Mouse (Mus musculus): ENCODE measurements around the gene Cdr2l. TPM values are rescaled to one million over a fixed set of nuclear protein-coding genes. Genes with fewer than 3 reads are reported as not detected.
"Not testable (repeated sequence)": the region's sequence is repeated elsewhere in the genome, so short reads cannot be mapped to it uniquely, and the experiment has no call there.

The Cdr2l gene
- total RNA-seq, 2 experiments from 2014 or later, result 4.4 to 4.5 TPM

DNA sequence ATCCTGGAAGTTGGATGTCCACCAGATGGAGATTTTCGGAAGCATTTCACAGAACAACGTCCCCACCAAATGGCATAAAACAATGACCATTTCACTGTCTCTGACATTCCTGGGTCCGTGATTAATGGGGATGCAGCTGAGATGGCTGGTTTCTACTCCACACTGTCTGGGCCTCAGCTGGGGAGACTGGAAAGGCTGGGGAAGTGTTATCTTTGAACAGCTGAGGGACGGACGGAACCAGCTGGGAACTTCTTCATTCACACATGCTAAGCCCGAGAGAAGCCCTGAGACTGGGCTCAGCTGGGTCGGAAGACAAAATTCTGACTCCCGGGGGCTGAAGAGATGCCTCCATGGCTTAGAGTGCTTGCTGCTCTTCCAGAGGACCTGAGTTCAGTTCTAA lies 10.4 kb upstream of the Cdr2l start:
- no peak for DNase-seq

DNA sequence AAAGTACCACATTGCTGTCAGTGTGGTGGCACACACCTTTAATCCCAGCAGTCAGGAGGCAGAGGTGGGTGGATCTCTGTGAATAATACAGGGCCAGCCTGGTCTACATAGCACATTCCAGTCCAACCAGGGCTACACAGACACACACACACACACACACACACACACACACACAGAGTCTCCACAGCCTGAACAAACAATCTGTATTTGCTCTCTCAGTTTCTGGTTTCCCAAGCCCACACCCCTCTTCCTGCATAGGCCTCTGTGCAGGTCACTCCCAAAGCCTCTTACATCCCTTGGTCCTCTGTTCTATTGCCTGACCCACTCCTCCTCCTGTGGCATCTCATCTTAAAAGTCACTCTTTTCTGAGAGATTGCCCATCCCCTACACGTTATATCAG lies 9.7 kb upstream of the Cdr2l start:
- no peak for DNase-seq

DNA sequence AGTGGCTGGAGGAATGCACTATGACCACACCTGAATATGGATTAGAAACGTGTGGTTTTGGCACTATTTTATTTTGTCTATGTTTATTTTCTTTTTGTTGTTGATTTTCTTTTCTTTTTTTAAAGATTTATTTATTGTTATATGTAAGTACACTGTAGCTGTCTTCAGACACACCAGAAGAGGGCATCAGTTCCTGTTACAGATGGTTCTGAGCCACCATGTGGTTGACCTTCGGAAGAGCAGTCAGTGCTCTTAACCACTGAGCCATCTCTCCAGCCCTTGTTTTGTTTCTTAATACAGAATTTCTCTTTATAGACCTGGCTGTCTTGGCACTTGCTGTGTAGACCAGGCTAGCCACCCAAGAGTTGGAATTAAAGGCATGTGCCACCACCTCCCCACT lies 9.0 kb upstream of the Cdr2l start:
- no peak for DNase-seq

DNA sequence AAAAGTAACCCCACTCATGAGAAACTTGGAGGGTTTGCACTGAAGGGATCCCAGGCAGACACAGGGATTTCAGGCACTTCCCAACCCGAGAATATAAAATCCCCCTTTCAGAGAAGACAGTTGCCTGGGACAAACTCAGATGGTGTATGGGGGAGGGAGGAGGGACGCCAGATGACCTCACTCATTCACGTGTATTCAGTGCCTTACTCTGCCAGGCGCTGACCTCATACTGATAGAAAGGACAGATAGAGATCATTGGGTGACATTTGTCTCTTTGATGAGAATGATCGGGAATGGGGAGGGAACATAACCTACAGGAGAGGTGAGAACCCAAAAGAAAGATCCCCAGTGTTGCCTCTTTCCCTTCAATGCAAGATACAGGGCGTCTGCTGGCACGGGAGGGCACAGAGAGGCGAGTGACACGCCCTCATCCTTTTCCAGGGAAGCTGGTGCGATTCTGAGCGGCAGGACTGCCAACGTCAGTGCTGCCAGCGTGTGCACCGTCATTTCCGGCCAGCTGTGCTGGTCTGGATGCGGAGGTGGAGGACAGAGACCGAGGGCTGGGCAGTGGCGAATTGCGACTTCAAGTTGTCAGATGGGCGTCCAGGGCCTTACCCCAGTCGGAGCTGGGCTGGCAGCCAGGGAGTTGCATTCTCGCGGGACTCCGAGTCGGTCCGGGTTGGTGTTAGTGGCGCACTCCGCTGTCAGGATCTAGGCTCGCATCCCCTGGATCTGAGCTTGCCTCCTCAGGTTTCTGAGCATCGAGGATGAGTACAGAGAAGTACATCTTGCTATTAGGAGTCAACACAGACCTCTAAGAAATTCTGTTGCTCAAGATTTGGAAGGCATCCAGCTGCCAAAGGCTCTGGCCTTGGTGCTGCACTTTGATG lies 7.7 kb upstream of the Cdr2l start:
- peak; percentile 75 to 83 for DNase-seq

DNA sequence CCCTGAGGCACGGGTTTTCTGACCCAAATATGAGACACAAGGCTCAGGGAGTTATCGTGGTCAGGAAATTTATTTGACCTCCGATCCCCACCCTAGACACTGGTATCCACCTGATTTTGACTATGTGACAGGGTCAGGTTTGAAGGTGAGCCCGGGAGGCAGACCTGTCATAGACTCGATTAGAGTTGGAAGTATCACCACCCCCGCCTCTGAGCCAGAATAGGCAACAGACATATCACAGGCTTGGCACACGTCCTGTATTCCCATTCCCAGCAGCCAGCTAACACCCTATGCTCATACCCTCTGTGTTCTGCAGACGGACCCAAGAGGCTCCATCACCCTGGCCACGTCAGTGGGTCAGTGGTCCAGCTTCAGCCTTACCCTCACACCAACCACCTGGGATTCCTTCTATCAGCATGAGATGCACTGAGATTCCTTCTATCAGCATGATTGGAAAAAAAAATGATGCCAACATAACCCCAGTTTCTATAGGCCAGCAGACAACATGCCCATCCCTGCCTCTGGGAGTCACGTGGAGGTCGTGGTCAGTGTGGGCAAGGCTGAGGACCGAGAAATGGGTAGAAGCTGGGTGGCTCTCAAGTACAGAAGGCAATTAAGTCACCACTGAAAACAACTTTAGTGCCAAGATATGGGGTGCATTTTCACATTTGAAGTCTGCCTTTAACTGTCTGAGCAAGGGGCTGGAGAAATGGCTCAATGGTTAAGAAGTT lies 6.9 kb upstream of the Cdr2l start:
- DNase-seq, result no peak

DNA sequence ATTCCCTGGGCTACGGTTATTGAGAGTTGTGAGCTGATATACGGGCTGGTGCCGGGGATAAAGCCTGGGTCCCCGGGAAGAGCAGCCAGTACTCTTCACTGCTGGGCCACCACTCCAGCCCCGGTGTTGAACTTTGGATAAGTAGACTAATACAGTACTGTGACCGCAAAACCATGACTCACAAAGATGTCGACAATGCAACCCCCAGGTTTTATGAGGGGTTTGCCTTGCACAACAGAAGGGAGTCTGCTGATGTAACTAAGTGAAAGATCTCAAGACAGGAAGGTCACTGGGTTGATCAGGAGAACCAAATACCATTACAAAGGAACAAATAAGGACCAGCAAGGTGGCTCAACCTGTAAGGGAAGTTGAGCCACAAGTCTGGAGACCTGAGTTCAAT lies 5.0 kb upstream of the Cdr2l start:
- no peak for DNase-seq

DNA sequence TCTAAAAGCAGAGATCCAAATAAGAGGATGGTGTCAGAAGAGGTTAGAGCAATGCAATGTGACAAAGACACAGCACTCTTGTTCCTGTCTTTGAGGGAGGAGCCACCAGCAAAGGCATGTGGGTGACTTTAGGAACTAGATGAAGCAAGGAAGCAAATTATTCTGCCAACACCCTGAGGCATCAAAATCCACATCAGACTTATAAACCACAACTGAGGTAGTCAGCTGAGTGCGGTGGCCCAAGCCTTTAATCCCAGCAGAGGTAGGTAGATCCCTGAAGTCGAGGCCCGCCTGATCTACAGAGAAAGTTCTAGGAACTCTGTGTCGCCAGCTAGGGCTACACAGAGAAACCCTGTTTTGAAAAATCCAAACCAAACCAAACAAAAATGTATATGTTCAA lies 4.5 kb upstream of the Cdr2l start:
- no peak for DNase-seq

DNA sequence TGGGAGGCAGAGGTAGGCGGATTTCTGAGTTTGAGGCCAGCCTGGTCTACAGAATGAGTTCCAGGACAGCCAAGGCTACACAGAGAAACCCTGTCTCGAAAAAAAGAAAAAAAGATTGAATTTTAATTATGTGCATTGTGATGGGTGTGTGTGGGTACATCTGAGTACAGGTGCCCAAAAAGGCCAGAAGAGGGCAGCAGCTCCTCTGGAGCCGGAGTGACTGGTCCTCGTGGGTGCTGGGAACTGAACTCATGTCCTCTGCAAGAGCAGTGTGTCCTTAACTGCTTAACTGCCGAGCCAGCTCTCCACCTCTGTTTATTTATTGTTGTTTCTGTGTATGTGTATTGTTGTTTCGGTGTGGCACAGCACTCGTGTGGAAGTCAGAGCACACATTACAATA lies 3.9 kb upstream of the Cdr2l start:
- DNase-seq, result no peak

DNA sequence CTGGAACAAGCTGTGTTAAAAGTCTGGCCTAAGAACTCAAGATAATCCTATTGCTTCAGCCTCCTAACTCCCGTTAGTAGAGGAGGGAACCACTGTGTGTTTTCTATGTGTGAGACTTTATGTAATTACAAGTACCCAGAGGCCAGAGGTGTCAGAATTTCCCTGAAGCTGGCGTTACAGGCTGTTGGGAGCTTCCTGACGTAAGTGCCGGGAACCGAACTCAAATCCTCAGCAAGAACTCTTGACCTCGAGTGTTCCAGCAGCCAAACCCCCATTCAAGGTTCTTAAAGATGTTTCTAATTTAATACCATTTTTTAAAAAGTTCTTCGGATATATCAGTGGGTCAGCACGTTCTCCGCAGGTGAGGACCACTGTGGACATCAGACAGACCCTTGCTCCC lies 440 bp upstream of the Cdr2l start:
- no peak for DNase-seq

DNA sequence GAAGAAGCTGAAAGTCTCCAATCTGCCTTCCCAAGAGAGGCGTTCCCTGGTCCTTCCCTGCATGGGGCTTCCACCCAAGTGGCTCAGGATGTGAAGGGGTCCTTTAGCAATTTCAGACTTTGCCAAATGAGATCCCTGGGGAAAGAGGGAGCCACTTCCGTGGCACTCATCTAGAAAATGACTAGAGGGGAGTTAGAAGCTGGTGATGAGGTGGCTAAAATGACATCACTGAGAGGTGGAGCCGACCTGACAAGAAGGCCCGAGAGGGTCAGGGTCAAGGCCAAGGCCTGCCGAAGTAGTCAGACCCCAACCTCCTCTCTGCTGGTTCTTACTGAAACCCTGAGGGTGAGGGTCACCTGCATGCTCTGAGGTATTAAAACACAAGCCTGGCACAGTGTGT lies 1.2 kb downstream of the Cdr2l start:
- peak in 1 of 2 experiments; percentile 28 for DNase-seq

DNA sequence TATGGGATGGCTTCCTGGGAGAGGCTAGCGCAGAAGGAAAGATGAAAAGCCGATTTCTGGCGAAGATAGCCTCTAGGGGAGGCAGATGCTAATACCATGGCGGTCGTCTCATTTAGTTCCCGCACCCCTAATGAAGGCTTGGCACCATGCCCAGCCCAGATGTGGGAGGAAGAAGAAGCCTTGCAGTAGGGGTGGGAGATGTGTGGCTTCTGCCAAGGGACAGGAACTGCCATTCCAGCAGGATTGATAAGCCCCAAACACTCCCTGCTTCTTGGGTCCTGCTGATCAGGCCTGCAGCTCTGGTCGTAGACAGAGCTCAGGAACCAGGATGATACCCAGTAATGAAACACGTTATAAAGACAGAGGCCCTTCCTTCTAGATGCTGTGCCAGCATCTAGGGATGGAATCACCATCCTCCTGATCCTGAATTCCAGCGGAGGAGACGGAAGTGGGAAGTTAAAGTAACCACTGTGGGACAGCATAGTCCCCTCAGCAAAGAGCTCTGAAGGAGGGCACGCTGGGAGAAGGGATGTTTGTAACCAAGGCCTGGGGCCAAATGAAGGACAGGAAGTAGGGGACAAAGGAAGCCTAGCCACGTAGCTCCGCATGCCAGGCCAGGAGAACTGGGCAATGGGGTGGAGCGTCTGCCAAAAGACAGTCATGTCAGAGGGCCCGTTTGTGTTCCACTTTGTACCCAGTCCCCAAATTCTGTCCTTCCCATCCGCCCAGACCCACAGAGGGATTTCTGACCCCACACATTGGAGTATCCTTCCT lies 2.2 kb downstream of the Cdr2l start:
- peak in 1 of 2 experiments; percentile 27 for DNase-seq

DNA sequence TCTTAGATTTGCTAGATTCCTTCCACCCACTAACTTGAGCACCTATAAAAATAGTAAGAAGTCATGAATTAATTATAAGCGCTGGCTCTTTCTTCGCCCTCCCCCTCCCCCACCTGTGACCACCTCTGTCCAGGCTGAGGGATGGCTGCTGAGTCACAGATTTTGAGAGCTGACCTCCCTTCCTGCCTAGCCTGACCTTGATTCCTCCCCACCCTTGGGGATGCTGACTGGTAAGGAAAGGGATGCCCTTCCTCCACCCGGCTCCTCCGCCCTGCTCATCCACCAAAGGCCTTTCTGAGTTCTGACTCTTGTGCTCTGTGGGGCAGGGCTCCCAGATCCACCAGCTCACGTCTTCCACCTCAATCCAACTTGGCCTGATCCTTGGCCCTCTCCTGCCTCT lies 2.9 kb downstream of the Cdr2l start:
- DNase-seq, result no peak

DNA sequence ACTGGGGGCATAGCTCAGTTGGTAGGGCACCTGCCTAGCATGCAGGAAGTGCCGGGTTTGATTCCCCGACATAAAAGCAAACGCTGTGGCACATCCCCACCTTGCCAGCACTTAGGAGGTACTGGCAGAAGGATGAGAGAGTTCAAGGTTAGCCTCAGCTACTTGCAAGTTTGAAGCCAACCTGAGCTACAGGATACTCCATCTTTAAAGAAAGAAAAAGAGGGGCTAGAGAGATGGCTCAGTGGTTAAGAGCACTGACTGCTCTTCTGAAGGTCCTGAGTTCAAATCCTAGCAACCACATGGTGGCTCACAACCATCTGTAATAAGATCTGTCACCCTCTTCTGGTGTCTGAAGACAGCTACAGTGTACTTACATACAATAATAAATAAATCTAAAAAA lies 5.1 kb downstream of the Cdr2l start:
- not testable (repeated sequence) for DNase-seq

DNA sequence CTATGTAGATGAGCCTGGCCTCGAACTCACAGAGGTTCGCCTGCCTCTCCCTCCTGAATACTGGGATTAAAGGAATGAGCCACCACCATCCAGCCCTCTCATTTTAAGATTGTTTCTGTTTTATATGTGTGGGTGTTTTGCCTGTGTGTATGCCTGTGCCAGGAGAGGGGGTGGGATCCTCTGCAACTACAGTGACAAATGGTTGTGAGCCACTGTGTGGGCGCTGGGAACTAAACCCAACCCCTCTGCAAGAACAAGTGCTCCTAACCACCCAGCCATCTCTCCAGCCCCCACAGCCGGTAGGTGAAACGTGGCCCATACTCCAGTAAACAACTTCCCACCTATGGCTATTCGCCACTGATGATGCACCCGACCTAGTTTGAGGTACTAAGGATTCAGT lies 9.6 kb downstream of the Cdr2l start:
- no peak for DNase-seq

DNA sequence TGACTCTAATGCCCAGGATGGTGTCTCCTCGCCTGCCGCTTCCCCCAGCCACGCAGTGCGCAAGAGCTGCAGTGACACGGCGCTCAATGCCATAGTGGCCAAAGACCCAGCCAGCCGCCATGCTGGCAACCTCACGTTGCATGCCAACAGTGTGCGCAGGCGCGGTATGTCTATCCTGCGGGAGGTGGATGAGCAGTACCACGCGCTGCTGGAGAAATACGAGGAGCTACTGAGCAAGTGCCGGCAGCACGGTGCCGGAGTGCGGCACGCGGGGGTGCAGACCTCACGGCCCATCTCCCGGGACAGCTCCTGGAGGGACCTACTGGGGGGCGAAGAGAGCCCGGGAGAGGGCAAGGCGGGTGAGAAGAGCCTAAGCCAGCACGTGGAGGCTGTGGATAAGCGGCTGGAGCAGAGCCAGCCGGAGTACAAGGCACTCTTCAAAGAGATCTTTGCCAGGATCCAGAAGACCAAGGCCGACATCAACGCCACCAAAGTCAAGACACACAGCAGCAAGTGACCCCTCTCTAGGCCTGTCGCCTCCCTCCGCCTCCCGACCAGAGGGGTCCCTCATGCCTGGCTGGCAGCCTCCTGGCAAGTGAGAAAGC lies 12.1 kb downstream of the Cdr2l start:
- DNase-seq, result no peak

DNA sequence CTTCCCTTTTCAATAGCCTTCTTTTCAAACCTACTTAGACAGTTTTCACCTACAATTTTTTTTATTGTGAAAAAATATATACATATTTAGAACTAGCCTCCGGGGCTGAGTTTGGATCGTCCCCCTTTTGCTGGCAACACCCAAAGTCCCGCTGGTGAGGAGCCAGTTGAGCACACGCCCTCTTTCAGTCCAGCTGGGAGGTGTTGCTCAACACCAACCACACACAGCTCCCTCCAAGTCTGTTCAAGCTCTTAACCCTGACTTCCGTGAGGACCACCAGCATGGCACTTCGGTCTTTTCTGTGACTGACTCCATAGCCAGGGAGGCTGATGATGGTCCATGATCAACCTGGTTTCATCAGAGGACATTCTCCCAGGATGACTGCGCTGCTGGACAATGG lies 16.4 kb downstream of the Cdr2l start:
- peak in 1 of 2 experiments; percentile 52 for DNase-seq

DNA sequence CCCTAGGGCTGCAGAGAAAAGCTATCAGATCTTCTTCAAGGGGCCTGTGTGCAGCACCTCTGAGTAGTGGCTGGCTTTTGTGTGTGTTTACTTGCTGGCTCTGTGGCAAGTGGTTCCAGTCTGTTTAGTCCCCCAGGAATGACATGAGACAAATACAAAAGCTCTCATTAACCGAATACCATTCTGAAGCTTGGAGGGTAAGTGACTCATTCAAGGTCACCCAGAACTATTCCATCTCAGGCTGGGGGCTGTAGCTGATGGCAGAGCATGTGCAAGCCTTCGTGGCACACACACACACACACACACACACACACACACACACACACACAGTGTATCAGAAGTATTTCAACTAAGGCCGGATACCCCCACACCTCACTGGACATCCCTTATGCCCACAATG lies 18.4 kb downstream of the Cdr2l start:
- DNase-seq, result no peak

DNA sequence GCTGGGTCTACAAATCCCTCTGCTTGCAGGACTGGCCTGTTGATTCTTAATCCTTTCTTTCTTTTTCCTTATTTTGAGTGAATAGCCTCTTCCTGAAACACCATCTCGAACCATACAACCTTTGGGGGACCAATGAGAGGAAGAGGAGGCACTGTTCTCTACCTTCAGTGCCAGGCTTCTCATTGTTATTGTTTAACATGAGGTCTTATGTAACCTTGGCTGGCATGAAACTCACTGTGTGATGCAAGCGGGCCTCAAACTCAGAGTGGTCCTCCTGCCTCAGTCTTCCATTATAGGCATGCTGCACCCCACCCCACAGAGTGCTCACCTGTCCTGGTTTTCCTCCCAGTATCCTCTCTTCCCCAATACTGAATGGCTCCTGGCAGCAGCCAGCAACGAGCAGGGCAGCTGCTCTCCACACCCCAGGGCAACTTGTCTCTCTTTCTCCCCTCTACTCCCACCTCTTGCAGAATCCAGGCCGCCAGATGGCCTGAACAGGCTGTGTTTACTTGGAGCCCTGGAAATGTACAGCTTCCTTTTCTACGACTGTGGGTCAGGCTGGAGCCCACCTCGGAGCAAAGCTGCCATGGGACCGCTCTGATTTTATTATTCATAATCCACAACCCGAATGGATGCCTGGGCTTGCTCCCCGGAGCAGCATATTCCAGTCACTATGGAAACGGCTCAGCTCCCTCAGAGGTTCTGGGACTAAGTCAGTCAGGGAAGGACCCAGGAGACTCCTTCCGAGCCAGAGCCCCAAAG lies 19.1 kb downstream of the Cdr2l start:
- no peak for DNase-seq

DNA sequence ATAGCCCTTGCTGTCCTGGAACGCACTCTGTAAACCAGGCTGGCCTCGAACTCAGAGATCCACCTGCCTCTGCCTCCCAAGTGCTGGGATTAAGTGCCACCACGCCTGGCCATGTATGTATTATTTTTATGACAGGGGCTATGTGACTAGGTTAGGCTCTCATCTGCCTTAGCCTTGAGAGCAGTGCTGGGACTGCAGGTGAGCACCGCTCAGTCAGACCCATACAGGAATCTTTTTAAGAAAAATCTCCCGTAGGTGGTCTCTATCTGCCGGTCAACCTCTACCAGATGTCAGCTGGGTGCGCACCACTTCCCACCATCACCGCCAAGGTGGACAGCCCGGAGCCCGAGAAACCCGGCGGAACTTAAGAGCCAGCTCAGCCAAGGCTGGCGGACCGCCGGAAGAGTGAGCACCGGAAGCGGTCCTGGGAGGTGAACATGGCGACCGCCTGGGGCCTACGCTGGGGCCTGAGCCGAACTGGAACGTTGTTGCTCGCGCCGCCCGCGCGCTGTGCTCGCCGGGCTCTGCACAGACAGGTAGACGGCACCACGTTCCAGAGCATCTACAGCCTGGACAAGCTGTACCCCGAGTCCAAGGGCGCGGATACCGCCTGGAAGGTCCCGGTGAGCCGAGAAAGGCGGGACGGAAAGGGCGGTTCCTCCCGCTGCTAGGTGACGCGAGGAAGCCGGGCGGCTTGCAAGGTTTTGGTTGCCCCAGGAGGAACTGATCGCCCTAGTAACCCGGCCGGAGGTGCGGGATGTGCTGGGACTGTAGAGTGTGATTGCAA lies 21.8 kb downstream of the Cdr2l start, which contains the start of gene Mrpl58:
Gene Mrpl58 (plus strand): TSS at position 415 of the 787 bp plus-strand sequence.
- peak; percentile 90 to 94 for DNase-seq

DNA sequence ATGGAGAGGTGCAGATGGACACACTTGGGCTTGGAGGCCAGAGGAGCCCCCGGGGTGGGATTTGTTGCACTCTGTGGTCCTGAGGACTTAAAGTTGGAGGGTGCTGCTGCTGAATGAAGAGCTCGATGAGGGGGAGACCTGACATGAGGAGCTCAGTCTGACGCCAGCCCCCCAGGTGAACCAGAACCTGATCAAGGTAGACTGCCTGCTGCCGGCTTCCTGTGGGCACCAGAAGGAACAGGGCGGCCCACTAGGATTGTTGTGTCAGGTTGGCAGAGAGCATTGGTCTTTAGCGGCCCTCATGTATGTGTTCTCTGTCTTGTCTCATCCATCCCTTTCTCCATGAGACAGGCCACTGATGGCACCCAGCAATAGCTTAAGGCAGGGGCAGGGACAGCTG lies 24.0 kb downstream of the Cdr2l start:
- DNase-seq, result no peak
